Mouse (Mus musculus) neural tube, embryonic 14.5 days (tissue): ENCODE results near the gene Abcd3. TPM values are rescaled to one million over a fixed set of nuclear protein-coding genes. Genes with fewer than 3 reads are reported as not detected.

Experiments
- ATAC-seq: fragments of 200-750 bp; cut with Nextera tagmentation; 2 replicates; pipeline ENCODE4 v1.8.0; 2017; ENCODE audit warnings: low read depth, mild to moderate bottlenecking, moderate TSS enrichment, moderate library complexity
- H3K27ac ChIP-seq: fragments of 300-500 bp; sonication (generic); 2 replicates; pipeline ENCODE4 v1.5.1; 2014; ENCODE audit warnings: low read depth, mild to moderate bottlenecking, control low read depth, low read length, moderate library complexity, mixed read lengths
- H3K27me3 ChIP-seq: fragments of 300-500 bp; sonication (generic); 2 replicates; pipeline ENCODE4 v1.6.1; 2014; ENCODE audit warnings: low read length; ENCODE audit not compliant: control insufficient read depth, insufficient read depth
- H3K36me3 ChIP-seq: fragments of 300-500 bp; sonication (generic); 2 replicates; pipeline ENCODE4 v1.6.1; 2014; ENCODE audit warnings: low read length, mixed read lengths; ENCODE audit not compliant: control insufficient read depth, insufficient read depth
- H3K4me1 ChIP-seq: fragments of 300-500 bp; sonication (generic); 2 replicates; pipeline ENCODE4 v1.6.1; 2014; ENCODE audit warnings: low read length; ENCODE audit not compliant: control insufficient read depth, insufficient read depth
- H3K4me2 ChIP-seq: fragments of 300-500 bp; sonication (generic); 2 replicates; pipeline ENCODE4 v1.6.1; 2014; ENCODE audit warnings: mild to moderate bottlenecking, low read depth, low read length, control low read depth
- H3K4me3 ChIP-seq: fragments of 300-500 bp; sonication (generic); 2 replicates; pipeline ENCODE4 v1.5.1; 2014; ENCODE audit warnings: low read depth, low read length, control low read depth, mixed read lengths
- H3K9ac ChIP-seq: fragments of 300-500 bp; sonication (generic); replicated peaks from 2 replicates; pipeline ENCODE4 v1.6.1; 2014; ENCODE audit warnings: low read depth, mild to moderate bottlenecking, control low read depth, low read length, mixed read lengths
- H3K9me3 ChIP-seq: fragments of 300-500 bp; sonication (generic); 2 replicates; pipeline ENCODE4 v1.6.1; 2016; ENCODE audit warnings: low read length; ENCODE audit not compliant: control insufficient read depth
- WGBS: fragments of 180-500 bp; shearing (Covaris S2); extraction: QIAGEN DNeasy Blood & Tissue Kit; methylation state at CpG from one replicate; pipeline ENCODE4 v1.1.7; 2014; 5-methylcytosine and 5-hydroxymethylcytosine counted together
- polyA plus RNA-seq: library from polyadenylated mRNA; unstranded; fragments of >200 nt; fragmentation: Nextera tagmentation; extraction: Ambion mirVana; gene quantifications from 2 replicates; pipeline ENCODE4 v1.2.1, GENCODE M21; 2014

Abcd3 gene
- polyA plus RNA-seq, 1 experiment from 2014 or later, result 88.0 TPM

- H3K4me2 ChIP-seq, result no peak overlapping the region
- WGBS, result 84% methylated on average over 5 of the region's 5 CpGs
- no peaks in the 10 kb centered on the region for H3K27me3 ChIP-seq
- no peaks in the 10 kb centered on the region for H3K36me3 ChIP-seq
- no peak overlapping the region for H3K27ac ChIP-seq
- no peaks in the 10 kb centered on the region for H3K9me3 ChIP-seq
- H3K4me3 ChIP-seq, result no peak overlapping the region
- H3K9ac ChIP-seq, result no peak overlapping the region
- ATAC-seq, result no peak
- H3K4me1 ChIP-seq, result no peaks in the 10 kb centered on the region
Measured at GRCm38 (mm10) chr3:121822643-121823042, 7.5 kb upstream of the Abcd3 start.

- Histone ChIP-seq H3K9ac (no peak overlapping the region), H3K36me3 (no peaks in the 10 kb centered on the region), H3K4me3 (no peak overlapping the region), H3K27me3 (no peaks in the 10 kb centered on the region), H3K4me2 (no peak overlapping the region), H3K27ac (no peak overlapping the region), H3K4me1 (no peaks in the 10 kb centered on the region), H3K9me3 (no peaks in the 10 kb centered on the region)
- ATAC-seq, result no peak
- 89% methylated on average over 8 of the region's 8 CpGs for WGBS
Measured at GRCm38 (mm10) chr3:121821559-121822143, 6.5 kb upstream of the Abcd3 start.

- H3K4me2 ChIP-seq, result no peak overlapping the region
- ATAC-seq, result no peak
- no peak overlapping the region for H3K27ac ChIP-seq
- H3K9ac ChIP-seq, result no peak overlapping the region
- 89% methylated on average over 3 of the region's 3 CpGs for WGBS
- H3K9me3 ChIP-seq, result no peaks in the 10 kb centered on the region
- 0 out of 2 replicates have a peak, but pooled peaks cover 4% of the 10 kb centered on the region for H3K4me1 ChIP-seq
- H3K4me3 ChIP-seq, result no peak overlapping the region
- no peaks in the 10 kb centered on the region for H3K36me3 ChIP-seq
- no peaks in the 10 kb centered on the region for H3K27me3 ChIP-seq
Measured at GRCm38 (mm10) chr3:121819693-121820200, 4.6 kb upstream of the Abcd3 start.

GRCm38 (mm10) chr3:121818736-121819396, 3.8 kb upstream of the Abcd3 start:
- Histone ChIP-seq H3K27ac (no peak overlapping the region), H3K36me3 (no peaks in the 10 kb centered on the region), H3K4me1 (peaks cover 6% of the 10 kb centered on the region), H3K4me3 (no peak overlapping the region), H3K9me3 (no peaks in the 10 kb centered on the region), H3K27me3 (no peaks in the 10 kb centered on the region), H3K9ac (no peak overlapping the region), H3K4me2 (no peak overlapping the region)
- ATAC-seq, result no peak
- WGBS, result 85% methylated on average over 10 of the region's 10 CpGs

GRCm38 (mm10) chr3:121815549-121816235, 590 bp upstream of the Abcd3 start:
- 21% methylated on average over 16 of the region's 16 CpGs for WGBS

GRCm38 (mm10) chr3:121814413-121814864, 663 bp downstream of the Abcd3 start:
- peaks cover 8% of the 10 kb centered on the region for H3K4me1 ChIP-seq
- no peaks in the 10 kb centered on the region for H3K9me3 ChIP-seq
- peak overlapping the region; percentile 89 for H3K9ac ChIP-seq
- no peaks in the 10 kb centered on the region for H3K36me3 ChIP-seq
- ATAC-seq, result 0 out of 2 replicates have a peak, but pooled peaks have one; percentile 3
- WGBS, result under 1% methylated on average over 28 of the region's 28 CpGs
- peak overlapping the region; percentile 96 for H3K27ac ChIP-seq
- H3K27me3 ChIP-seq, result no peaks in the 10 kb centered on the region
- peak overlapping the region; percentile 79 for H3K4me3 ChIP-seq
- peak overlapping the region; percentile 75 for H3K4me2 ChIP-seq

More at GRCm38 (mm10) chr3:121815549-121816235, 590 bp upstream of the Abcd3 start:
- Histone ChIP-seq H3K27me3 (no peaks in the 10 kb centered on the region), H3K9me3 (no peaks in the 10 kb centered on the region), H3K9ac (peak overlapping the region; percentile 89), H3K4me2 (peak overlapping the region; percentile 75), H3K4me3 (peak overlapping the region; percentile 79), H3K4me1 (peaks cover 8% of the 10 kb centered on the region), H3K27ac (peak overlapping the region; percentile 96), H3K36me3 (no peaks in the 10 kb centered on the region)
- no peak for ATAC-seq

- ATAC-seq, result no peak
- no peaks in the 10 kb centered on the region for H3K36me3 ChIP-seq
- no peak overlapping the region for H3K27ac ChIP-seq
- peak overlapping the region; percentile 79 for H3K4me3 ChIP-seq
- 67% methylated on average over 5 of the region's 5 CpGs for WGBS
- peak overlapping the region; percentile 75 for H3K4me2 ChIP-seq
- no peaks in the 10 kb centered on the region for H3K9me3 ChIP-seq
- H3K27me3 ChIP-seq, result no peaks in the 10 kb centered on the region
- peaks cover 8% of the 10 kb centered on the region for H3K4me1 ChIP-seq
- H3K9ac ChIP-seq, result peak overlapping the region; percentile 89; the same call in 1 of the 2 replicates
Measured at GRCm38 (mm10) chr3:121813834-121814233, 1.3 kb downstream of the Abcd3 start.

GRCm38 (mm10) chr3:121808246-121808645, 6.9 kb downstream of the Abcd3 start:
- WGBS, result 81% methylated on average over 3 of the region's 3 CpGs
- Histone ChIP-seq H3K4me2 (no peak overlapping the region), H3K9ac (no peak overlapping the region), H3K9me3 (no peaks in the 10 kb centered on the region), H3K27ac (no peak overlapping the region), H3K4me3 (no peak overlapping the region), H3K27me3 (no peaks in the 10 kb centered on the region), H3K4me1 (no peaks in the 10 kb centered on the region), H3K36me3 (no peaks in the 10 kb centered on the region)
- no peak for ATAC-seq

GRCm38 (mm10) chr3:121794214-121794613, 20.9 kb downstream of the Abcd3 start:
- Histone ChIP-seq H3K27ac (no peak overlapping the region), H3K4me1 (no peaks in the 10 kb centered on the region), H3K36me3 (no peaks in the 10 kb centered on the region), H3K9me3 (no peaks in the 10 kb centered on the region), H3K9ac (no peak overlapping the region), H3K4me2 (no peak overlapping the region), H3K4me3 (no peak overlapping the region), H3K27me3 (no peaks in the 10 kb centered on the region)
- no peak for ATAC-seq
- 49% methylated on average over 2 of the region's 2 CpGs for WGBS
